Mouse (Mus musculus): Measurements from ENCODE around the gene Spsb1. TPM values are rescaled to one million over a fixed set of nuclear protein-coding genes. Genes with fewer than 3 reads are reported as not detected.

Gene Spsb1
- polyA plus RNA-seq, 1 experiment from 2014 or later, result 7.0 TPM

- no peak overlapping the region for H3K4me3 ChIP-seq (replicated peaks; ENCODE audit: low read length)
- no peaks in the 10 kb centered on the region for H3K36me3 ChIP-seq (replicated peaks; ENCODE audit: control insufficient read depth, insufficient read depth)
- no peak overlapping the region for H3K9ac ChIP-seq
- peaks cover 11% of the 10 kb centered on the region for H3K4me1 ChIP-seq (replicated peaks; ENCODE audit: control insufficient read depth, insufficient read depth, low read length)
- WGBS, result 82% methylated on average over 20 of the region's 20 CpGs
- no peaks in the 10 kb centered on the region for H3K9me3 ChIP-seq (ENCODE audit: control insufficient read depth, low read length)
- ATAC-seq (ENCODE audit: low FRiP score) (no peak), DNase-seq (ENCODE audit: low spot score) (no peak)
- no peaks in the 10 kb centered on the region for H3K27me3 ChIP-seq (ENCODE audit: control insufficient read depth, insufficient read depth, low read length)
- H3K4me2 ChIP-seq (replicated peaks), result no peak overlapping the region
- H3K27ac ChIP-seq, result no peak overlapping the region
Measured at GRCm38 (mm10) chr4:149888736-149889470, 65.9 kb downstream of the Spsb1 start.

DNA sequence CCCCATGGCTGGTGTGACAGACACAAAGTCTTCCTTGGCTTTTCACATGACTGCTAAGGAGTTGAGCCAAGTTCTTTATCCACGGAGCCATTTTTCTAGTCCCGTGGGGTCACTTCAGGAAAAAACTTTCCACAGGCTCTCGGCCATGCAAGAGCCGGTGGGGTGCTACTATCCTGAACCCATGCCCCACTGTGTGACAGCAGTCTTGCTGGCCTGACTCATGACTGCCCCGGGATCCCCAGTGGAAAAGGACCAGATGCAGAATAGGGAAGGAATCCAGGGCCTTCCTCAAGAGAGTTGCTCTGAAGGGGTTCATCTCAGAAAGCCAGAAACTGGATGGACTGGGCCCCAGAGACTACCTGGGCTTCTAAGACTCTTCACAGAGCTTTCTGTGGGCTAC, 66.7 kb downstream of the Spsb1 start:
- 79% methylated on average over 5 of the region's 5 CpGs for WGBS

DNA sequence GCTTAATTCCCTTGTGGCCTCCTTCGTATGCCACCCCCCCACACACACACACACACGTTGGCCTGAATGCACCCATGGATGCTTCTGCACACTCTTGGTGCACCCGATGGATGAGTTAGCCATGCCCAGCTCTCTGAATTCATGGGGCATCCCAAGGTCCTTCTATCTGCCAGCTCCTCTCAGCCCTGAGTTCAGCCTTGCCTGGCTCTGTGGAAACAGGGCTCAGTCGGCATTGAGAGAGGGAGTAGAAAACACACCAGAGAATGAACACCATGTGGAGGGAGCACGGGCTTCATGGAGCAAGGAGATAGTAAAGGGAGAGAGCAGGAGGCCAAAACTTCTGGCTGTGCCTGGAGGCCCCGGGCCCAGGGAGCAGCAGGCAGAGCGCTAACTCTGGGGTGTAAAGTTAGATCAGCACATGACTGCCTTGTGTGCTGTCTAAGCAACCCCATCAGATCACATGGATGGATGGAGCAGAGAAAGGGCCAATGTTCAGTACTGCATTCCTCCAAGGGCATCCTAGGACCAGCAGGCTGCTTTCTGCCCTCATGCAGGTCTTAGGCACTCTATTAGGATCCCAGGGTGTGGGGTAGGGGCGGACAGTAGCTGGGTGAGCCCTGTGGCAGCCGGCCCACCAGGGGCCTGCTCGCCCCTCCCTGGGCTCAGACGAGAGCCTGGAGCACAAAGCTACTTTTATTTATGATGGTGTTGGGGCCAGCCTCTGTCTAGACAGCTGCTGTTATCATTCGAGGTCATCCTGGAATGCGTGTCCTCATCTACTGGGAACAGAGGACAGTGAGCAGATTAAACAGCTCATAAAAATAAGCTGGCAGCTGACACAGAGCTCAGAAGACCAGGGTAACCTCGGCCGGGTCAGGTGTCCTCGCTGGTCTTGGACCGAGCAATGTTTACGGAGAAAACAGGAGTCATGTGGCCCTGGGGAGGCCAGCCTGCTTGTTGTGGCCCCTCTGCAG, 68.3 kb downstream of the Spsb1 start:
- Histone ChIP-seq H3K4me1 (replicated peaks; ENCODE audit: control insufficient read depth, insufficient read depth, low read length) (no peaks in the 10 kb centered on the region), H3K4me2 (replicated peaks) (no peak overlapping the region), H3K9me3 (ENCODE audit: control insufficient read depth, low read length) (no peaks in the 10 kb centered on the region), H3K27ac (no peak overlapping the region), H3K27me3 (ENCODE audit: control insufficient read depth, insufficient read depth, low read length) (no peaks in the 10 kb centered on the region), H3K9ac (no peak overlapping the region), H3K4me3 (replicated peaks; ENCODE audit: low read length) (no peak overlapping the region), H3K36me3 (replicated peaks; ENCODE audit: control insufficient read depth, insufficient read depth) (no peaks in the 10 kb centered on the region)
- DNase-seq (ENCODE audit: low spot score), result no peak
- 69% methylated on average over 18 of the region's 18 CpGs for WGBS
- no peak for ATAC-seq (ENCODE audit: low FRiP score)

More for the DNA sequence above, 66.7 kb downstream of the Spsb1 start:
- Histone ChIP-seq H3K36me3 (replicated peaks; ENCODE audit: control insufficient read depth, insufficient read depth) (no peaks in the 10 kb centered on the region), H3K9ac (no peak overlapping the region), H3K4me1 (replicated peaks; ENCODE audit: control insufficient read depth, insufficient read depth, low read length) (peaks cover 4% of the 10 kb centered on the region), H3K4me3 (replicated peaks; ENCODE audit: low read length) (no peak overlapping the region), H3K27ac (no peak overlapping the region), H3K9me3 (ENCODE audit: control insufficient read depth, low read length) (no peaks in the 10 kb centered on the region), H3K4me2 (replicated peaks) (no peak overlapping the region), H3K27me3 (ENCODE audit: control insufficient read depth, insufficient read depth, low read length) (no peaks in the 10 kb centered on the region)
- no peak for ATAC-seq (ENCODE audit: low FRiP score)
- DNase-seq (ENCODE audit: low spot score), result no peak

GRCm38 (mm10) chr4:149883990-149884389, 70.9 kb downstream of the Spsb1 start:
- Histone ChIP-seq H3K4me2 (replicated peaks) (no peak overlapping the region), H3K9ac (no peak overlapping the region), H3K36me3 (replicated peaks; ENCODE audit: control insufficient read depth, insufficient read depth) (no peaks in the 10 kb centered on the region), H3K4me1 (replicated peaks; ENCODE audit: control insufficient read depth, insufficient read depth, low read length) (no peaks in the 10 kb centered on the region), H3K27ac (no peak overlapping the region), H3K4me3 (replicated peaks; ENCODE audit: low read length) (no peak overlapping the region), H3K27me3 (ENCODE audit: control insufficient read depth, insufficient read depth, low read length) (no peaks in the 10 kb centered on the region), H3K9me3 (ENCODE audit: control insufficient read depth, low read length) (no peaks in the 10 kb centered on the region)
- ATAC-seq (ENCODE audit: low FRiP score) (no peak), DNase-seq (ENCODE audit: low spot score) (no peak)
- WGBS, result 86% methylated on average over 10 of the region's 10 CpGs

GRCm38 (mm10) chr4:149882139-149882916, 72.5 kb downstream of the Spsb1 start:
- Histone ChIP-seq H3K36me3 (replicated peaks; ENCODE audit: control insufficient read depth, insufficient read depth) (no peaks in the 10 kb centered on the region), H3K4me1 (replicated peaks; ENCODE audit: control insufficient read depth, insufficient read depth, low read length) (no peaks in the 10 kb centered on the region), H3K27ac (no peak overlapping the region), H3K27me3 (ENCODE audit: control insufficient read depth, insufficient read depth, low read length) (no peaks in the 10 kb centered on the region), H3K9me3 (ENCODE audit: control insufficient read depth, low read length) (no peaks in the 10 kb centered on the region), H3K4me3 (replicated peaks; ENCODE audit: low read length) (no peak overlapping the region), H3K4me2 (replicated peaks) (no peak overlapping the region), H3K9ac (no peak overlapping the region)
- DNase-seq (ENCODE audit: low spot score) (no peak), ATAC-seq (ENCODE audit: low FRiP score) (no peak)
- WGBS, result 85% methylated on average over 17 of the region's 17 CpGs

- Histone ChIP-seq H3K4me2 (replicated peaks) (no peak overlapping the region), H3K27ac (no peak overlapping the region), H3K4me1 (replicated peaks; ENCODE audit: control insufficient read depth, insufficient read depth, low read length) (peaks cover 13% of the 10 kb centered on the region), H3K27me3 (ENCODE audit: control insufficient read depth, insufficient read depth, low read length) (no peaks in the 10 kb centered on the region), H3K9me3 (ENCODE audit: control insufficient read depth, low read length) (no peaks in the 10 kb centered on the region), H3K4me3 (replicated peaks; ENCODE audit: low read length) (no peak overlapping the region), H3K9ac (no peak overlapping the region), H3K36me3 (replicated peaks; ENCODE audit: control insufficient read depth, insufficient read depth) (no peaks in the 10 kb centered on the region)
- 72% methylated on average over 5 of the region's 5 CpGs for WGBS
- no peak for DNase-seq (ENCODE audit: low spot score)
- ATAC-seq (ENCODE audit: low FRiP score), result no peak
Measured at GRCm38 (mm10) chr4:149880908-149881307, 73.9 kb downstream of the Spsb1 start.

DNA sequence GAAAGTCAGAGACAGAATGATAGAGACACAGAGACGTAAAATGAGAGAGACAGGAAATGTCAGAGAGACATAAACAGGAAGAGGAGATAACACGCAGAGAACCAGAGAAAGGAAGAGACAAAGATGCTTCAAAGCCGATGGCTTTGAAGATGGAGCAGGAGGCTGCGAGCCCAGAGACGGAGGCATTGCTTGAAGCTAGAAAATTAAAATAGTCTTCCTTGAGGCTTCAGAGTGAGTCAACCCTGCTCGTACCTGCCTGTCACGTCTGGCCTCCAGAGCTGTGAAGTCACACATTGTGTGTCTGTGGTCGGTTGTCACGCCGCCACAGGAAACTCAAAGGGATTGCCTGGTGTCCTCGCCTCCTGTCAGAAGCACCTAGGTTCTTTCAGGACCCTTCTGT, 74.9 kb downstream of the Spsb1 start:
- Histone ChIP-seq H3K9me3 (ENCODE audit: control insufficient read depth, low read length) (no peaks in the 10 kb centered on the region), H3K27me3 (ENCODE audit: control insufficient read depth, insufficient read depth, low read length) (no peaks in the 10 kb centered on the region), H3K9ac (no peak overlapping the region), H3K27ac (no peak overlapping the region), H3K4me1 (replicated peaks; ENCODE audit: control insufficient read depth, insufficient read depth, low read length) (peaks cover 22% of the 10 kb centered on the region), H3K4me3 (replicated peaks; ENCODE audit: low read length) (no peak overlapping the region), H3K36me3 (replicated peaks; ENCODE audit: control insufficient read depth, insufficient read depth) (no peaks in the 10 kb centered on the region), H3K4me2 (replicated peaks) (no peak overlapping the region)
- WGBS, result 90% methylated on average over 11 of the region's 11 CpGs
- ATAC-seq (ENCODE audit: low FRiP score) (no peak), DNase-seq (ENCODE audit: low spot score) (no peak)

- ATAC-seq (ENCODE audit: low FRiP score) (no peak), DNase-seq (ENCODE audit: low spot score) (no peak)
- H3K27ac ChIP-seq, result no peak overlapping the region
- no peak overlapping the region for H3K9ac ChIP-seq
- no peak overlapping the region for H3K4me3 ChIP-seq (replicated peaks; ENCODE audit: low read length)
- no peak overlapping the region for H3K4me2 ChIP-seq (replicated peaks)
- H3K27me3 ChIP-seq (ENCODE audit: control insufficient read depth, insufficient read depth, low read length), result no peaks in the 10 kb centered on the region
- H3K9me3 ChIP-seq (ENCODE audit: control insufficient read depth, low read length), result no peaks in the 10 kb centered on the region
- H3K4me1 ChIP-seq (replicated peaks; ENCODE audit: control insufficient read depth, insufficient read depth, low read length), result peaks cover 26% of the 10 kb centered on the region
- WGBS, result 43% methylated on average over 6 of the region's 6 CpGs
- H3K36me3 ChIP-seq (replicated peaks; ENCODE audit: control insufficient read depth, insufficient read depth), result no peaks in the 10 kb centered on the region
Measured at GRCm38 (mm10) chr4:149878021-149878449, 76.8 kb downstream of the Spsb1 start.

- no peak overlapping the region for H3K9ac ChIP-seq
- H3K4me3 ChIP-seq (replicated peaks; ENCODE audit: low read length), result no peak overlapping the region
Measured at GRCm38 (mm10) chr4:149877202-149877601, 77.6 kb downstream of the Spsb1 start.

More at GRCm38 (mm10) chr4:149877202-149877601, 77.6 kb downstream of the Spsb1 start:
- WGBS, result 56% methylated on average over 3 of the region's 3 CpGs
- H3K4me1 ChIP-seq (replicated peaks; ENCODE audit: control insufficient read depth, insufficient read depth, low read length), result peaks cover 26% of the 10 kb centered on the region
- peak overlapping the region; percentile 26; the same call in 1 of the 2 replicates for H3K27ac ChIP-seq
- DNase-seq (ENCODE audit: low spot score), result no peak
- H3K27me3 ChIP-seq (ENCODE audit: control insufficient read depth, insufficient read depth, low read length), result no peaks in the 10 kb centered on the region
- no peaks in the 10 kb centered on the region for H3K36me3 ChIP-seq (replicated peaks; ENCODE audit: control insufficient read depth, insufficient read depth)
- no peak for ATAC-seq (ENCODE audit: low FRiP score)
- H3K4me2 ChIP-seq (replicated peaks), result no peak overlapping the region
- H3K9me3 ChIP-seq (ENCODE audit: control insufficient read depth, low read length), result no peaks in the 10 kb centered on the region

Data from hindbrain, embryonic 14.5 days (tissue).